Mouse (Mus musculus): ENCODE data around the gene Zw10. TPM values are rescaled to one million over a fixed set of nuclear protein-coding genes. Genes with fewer than 3 reads are reported as not detected.

The Zw10 gene
- total RNA-seq, 2 experiments from 2014 or later: 14.9 to 15.4 TPM

Other genes starting within 250 kb of the Zw10 start
- 10 to 100 TPM; 58.2 to 66.3 TPM for gene Zbtb16, start 219.4 kb upstream of the Zw10 start, total RNA-seq (2021)
- gene Htr3a, start 144.5 kb upstream of the Zw10 start, total RNA-seq (2021): 1 to 10 TPM; 5.6 to 7.3 TPM
- not detected for gene Htr3b, start 90.6 kb upstream of the Zw10 start, total RNA-seq (2021)
- gene Usp28, start 70.2 kb upstream of the Zw10 start, total RNA-seq (2021): 10 to 100 TPM; 36.3 to 39.2 TPM
- 1 to 10 TPM in 1 of 2 experiments, under 1 TPM in 1; 0.46 to 1.1 TPM for gene Tmprss5, start 25.6 kb downstream of the Zw10 start, total RNA-seq (2021)
- not detected for gene Gm4894, start 194.9 kb downstream of the Zw10 start, total RNA-seq (2021)